Mouse (Mus musculus) lung, postnatal 0 days (tissue): ENCODE data around the gene Fry.

ENCODE experiments used
- CTCF ChIP-seq: IDR thresholded peaks from 2 replicates; pipeline ENCODE4 v1.5.1; 2016; ENCODE audit warnings: antibody characterized with exemption, mild to moderate bottlenecking
- EP300 ChIP-seq: IDR thresholded peaks from 2 replicates; pipeline ENCODE4 v1.6.1; 2016; ENCODE audit warnings: antibody characterized with exemption, mild to moderate bottlenecking, control low read depth

DNA sequence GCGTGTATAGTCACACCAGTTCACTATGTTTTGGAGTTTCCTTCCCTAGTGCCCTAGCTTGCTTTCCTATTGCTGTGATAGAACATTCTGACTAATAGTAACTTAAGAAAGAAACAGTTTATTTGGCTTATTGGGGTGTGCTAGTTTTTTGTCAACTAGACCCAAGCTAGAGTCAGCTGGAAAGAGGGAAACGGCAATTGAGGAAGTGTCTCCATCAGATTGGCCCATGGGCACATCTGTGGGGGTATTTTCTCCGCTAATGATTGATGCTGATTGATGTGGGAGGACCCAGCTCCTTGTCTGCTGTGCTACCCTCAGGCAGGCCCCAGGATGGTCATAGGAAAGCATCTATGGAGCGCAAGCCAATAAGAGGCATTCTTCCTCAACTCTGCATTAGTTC, 3.6 kb downstream of the Fry start:
- no peak for TF ChIP-seq CTCF
- no peak for TF ChIP-seq EP300
